Mouse (Mus musculus): ENCODE data around the gene Nsg1. TPM values are rescaled to one million over a fixed set of nuclear protein-coding genes. Genes with fewer than 3 reads are reported as not detected.
A peak's percentile ranks its signal among the peaks of the same experiment; 100 is the strongest.

The Nsg1 gene
- polyA plus RNA-seq, 1 experiment from 2014 or later, result 33.6 TPM

- ATAC-seq (ENCODE audit: insufficient number of reproducible peaks, low FRiP score, low TSS enrichment, low read depth), result no peak
- Histone ChIP-seq H3K4me1 (ENCODE audit: control insufficient read depth, insufficient read depth, low read length) (peaks cover 13% of the 10 kb centered on the region; the same call in 1 of the 2 replicates), H3K4me3 (ENCODE audit: low read depth, low read length) (peak overlapping the region; percentile 92), H3K27ac (replicated peaks; ENCODE audit: low read depth, low read length) (no peak overlapping the region), H3K36me3 (ENCODE audit: control insufficient read depth, insufficient read depth, low read length) (peaks cover 24% of the 10 kb centered on the region), H3K4me2 (ENCODE audit: low read depth, severe bottlenecking) (peak overlapping the region; percentile 84), H3K9me3 (ENCODE audit: control insufficient read depth, low read length) (peaks cover 4% of the 10 kb centered on the region; the same call in 1 of the 2 replicates), H3K27me3 (ENCODE audit: control insufficient read depth, insufficient read depth, low read length) (peaks cover 13% of the 10 kb centered on the region), H3K9ac (ENCODE audit: low read length) (peak overlapping the region; percentile 95)
- WGBS, result 68% methylated on average over 9 of the region's 9 CpGs
- DNase-seq (ENCODE audit: low spot score), result no peak
Measured at GRCm38 (mm10) chr5:38157481-38158020, 2.2 kb downstream of the Nsg1 start.

- ATAC-seq (ENCODE audit: insufficient number of reproducible peaks, low FRiP score, low TSS enrichment, low read depth) (no peak), DNase-seq (ENCODE audit: low spot score) (no peak)
- no peak overlapping the region for H3K9ac ChIP-seq (ENCODE audit: low read length)
- WGBS, result 83% methylated on average over 5 of the region's 5 CpGs
- peaks cover 10% of the 10 kb centered on the region; the same call in 1 of the 2 replicates for H3K4me1 ChIP-seq (ENCODE audit: control insufficient read depth, insufficient read depth, low read length)
- peaks cover 38% of the 10 kb centered on the region for H3K36me3 ChIP-seq (ENCODE audit: control insufficient read depth, insufficient read depth, low read length)
- no peaks in the 10 kb centered on the region for H3K27me3 ChIP-seq (ENCODE audit: control insufficient read depth, insufficient read depth, low read length)
- H3K4me3 ChIP-seq (ENCODE audit: low read depth, low read length), result no peak overlapping the region
- H3K9me3 ChIP-seq (ENCODE audit: control insufficient read depth, low read length), result peaks cover 4% of the 10 kb centered on the region; the same call in 1 of the 2 replicates
- H3K27ac ChIP-seq (replicated peaks; ENCODE audit: low read depth, low read length), result no peak overlapping the region
- H3K4me2 ChIP-seq (ENCODE audit: low read depth, severe bottlenecking), result no peak overlapping the region
Measured at GRCm38 (mm10) chr5:38153636-38154035, 6.1 kb downstream of the Nsg1 start.

- DNase-seq (ENCODE audit: low spot score) (no peak), ATAC-seq (ENCODE audit: insufficient number of reproducible peaks, low FRiP score, low TSS enrichment, low read depth) (no peak)
- H3K36me3 ChIP-seq (ENCODE audit: control insufficient read depth, insufficient read depth, low read length), result peaks cover 38% of the 10 kb centered on the region
- no peak overlapping the region for H3K9ac ChIP-seq (ENCODE audit: low read length)
- peaks cover 4% of the 10 kb centered on the region; the same call in 1 of the 2 replicates for H3K9me3 ChIP-seq (ENCODE audit: control insufficient read depth, low read length)
- 89% methylated on average over 10 of the region's 10 CpGs for WGBS
- peaks cover 1% of the 10 kb centered on the region; the same call in 1 of the 2 replicates for H3K4me1 ChIP-seq (ENCODE audit: control insufficient read depth, insufficient read depth, low read length)
- no peak overlapping the region for H3K4me2 ChIP-seq (ENCODE audit: low read depth, severe bottlenecking)
- H3K27ac ChIP-seq (replicated peaks; ENCODE audit: low read depth, low read length), result no peak overlapping the region
- no peak overlapping the region for H3K4me3 ChIP-seq (ENCODE audit: low read depth, low read length)
- H3K27me3 ChIP-seq (ENCODE audit: control insufficient read depth, insufficient read depth, low read length), result no peaks in the 10 kb centered on the region
Measured at GRCm38 (mm10) chr5:38152201-38153108, 7.3 kb downstream of the Nsg1 start.

- Histone ChIP-seq H3K27me3 (ENCODE audit: control insufficient read depth, insufficient read depth, low read length) (no peaks in the 10 kb centered on the region), H3K4me3 (ENCODE audit: low read depth, low read length) (no peak overlapping the region), H3K4me1 (ENCODE audit: control insufficient read depth, insufficient read depth, low read length) (no peaks in the 10 kb centered on the region), H3K4me2 (ENCODE audit: low read depth, severe bottlenecking) (no peak overlapping the region), H3K27ac (replicated peaks; ENCODE audit: low read depth, low read length) (no peak overlapping the region), H3K9ac (ENCODE audit: low read length) (no peak overlapping the region), H3K9me3 (ENCODE audit: control insufficient read depth, low read length) (peaks cover 4% of the 10 kb centered on the region; the same call in 1 of the 2 replicates), H3K36me3 (ENCODE audit: control insufficient read depth, insufficient read depth, low read length) (peaks cover 36% of the 10 kb centered on the region)
- 71% methylated on average over 3 of the region's 3 CpGs for WGBS
- no peak for DNase-seq (ENCODE audit: low spot score)
- no peak for ATAC-seq (ENCODE audit: insufficient number of reproducible peaks, low FRiP score, low TSS enrichment, low read depth)
Measured at GRCm38 (mm10) chr5:38151264-38151663, 8.4 kb downstream of the Nsg1 start.

GRCm38 (mm10) chr5:38146524-38146923, 13.2 kb downstream of the Nsg1 start:
- H3K4me2 ChIP-seq (ENCODE audit: low read depth, severe bottlenecking), result no peak overlapping the region
- no peak for DNase-seq (ENCODE audit: low spot score)
- no peak overlapping the region for H3K27ac ChIP-seq (replicated peaks; ENCODE audit: low read depth, low read length)
- no peaks in the 10 kb centered on the region for H3K9me3 ChIP-seq (ENCODE audit: control insufficient read depth, low read length)
- 89% methylated on average over 6 of the region's 6 CpGs for WGBS
- H3K4me3 ChIP-seq (ENCODE audit: low read depth, low read length), result no peak overlapping the region
- H3K4me1 ChIP-seq (ENCODE audit: control insufficient read depth, insufficient read depth, low read length), result no peaks in the 10 kb centered on the region
- H3K36me3 ChIP-seq (ENCODE audit: control insufficient read depth, insufficient read depth, low read length), result peaks cover 16% of the 10 kb centered on the region; the same call in 1 of the 2 replicates
- no peak overlapping the region for H3K9ac ChIP-seq (ENCODE audit: low read length)
- H3K27me3 ChIP-seq (ENCODE audit: control insufficient read depth, insufficient read depth, low read length), result no peaks in the 10 kb centered on the region
- no peak for ATAC-seq (ENCODE audit: insufficient number of reproducible peaks, low FRiP score, low TSS enrichment, low read depth)

- no peak overlapping the region for H3K4me3 ChIP-seq (ENCODE audit: low read depth, low read length)
- ATAC-seq (ENCODE audit: insufficient number of reproducible peaks, low FRiP score, low TSS enrichment, low read depth) (no peak), DNase-seq (ENCODE audit: low spot score) (no peak)
- H3K4me2 ChIP-seq (ENCODE audit: low read depth, severe bottlenecking), result no peak overlapping the region
- no peaks in the 10 kb centered on the region for H3K9me3 ChIP-seq (ENCODE audit: control insufficient read depth, low read length)
- no peak overlapping the region for H3K27ac ChIP-seq (replicated peaks; ENCODE audit: low read depth, low read length)
- H3K4me1 ChIP-seq (ENCODE audit: control insufficient read depth, insufficient read depth, low read length), result no peaks in the 10 kb centered on the region
- H3K36me3 ChIP-seq (ENCODE audit: control insufficient read depth, insufficient read depth, low read length), result peaks cover 13% of the 10 kb centered on the region
- WGBS, result 87% methylated on average over 6 of the region's 6 CpGs
- H3K27me3 ChIP-seq (ENCODE audit: control insufficient read depth, insufficient read depth, low read length), result no peaks in the 10 kb centered on the region
- no peak overlapping the region for H3K9ac ChIP-seq (ENCODE audit: low read length)
Measured at GRCm38 (mm10) chr5:38140893-38141292, 18.8 kb downstream of the Nsg1 start.

GRCm38 (mm10) chr5:38137163-38137562, 22.5 kb downstream of the Nsg1 start:
- 87% methylated on average over 9 of the region's 9 CpGs for WGBS
- peak overlapping the region; percentile 33; the same call in 1 of the 2 replicates for H3K27ac ChIP-seq (replicated peaks; ENCODE audit: low read depth, low read length)
- no peaks in the 10 kb centered on the region for H3K27me3 ChIP-seq (ENCODE audit: control insufficient read depth, insufficient read depth, low read length)
- ATAC-seq (ENCODE audit: insufficient number of reproducible peaks, low FRiP score, low TSS enrichment, low read depth) (no peak), DNase-seq (ENCODE audit: low spot score) (no peak)
- H3K36me3 ChIP-seq (ENCODE audit: control insufficient read depth, insufficient read depth, low read length), result peaks cover 13% of the 10 kb centered on the region
- H3K9ac ChIP-seq (ENCODE audit: low read length), result no peak overlapping the region
- no peaks in the 10 kb centered on the region for H3K9me3 ChIP-seq (ENCODE audit: control insufficient read depth, low read length)
- no peak overlapping the region for H3K4me2 ChIP-seq (ENCODE audit: low read depth, severe bottlenecking)
- H3K4me3 ChIP-seq (ENCODE audit: low read depth, low read length), result no peak overlapping the region
- H3K4me1 ChIP-seq (ENCODE audit: control insufficient read depth, insufficient read depth, low read length), result no peaks in the 10 kb centered on the region

- H3K4me3 ChIP-seq (ENCODE audit: low read depth, low read length), result no peak overlapping the region
- DNase-seq (ENCODE audit: low spot score) (no peak), ATAC-seq (ENCODE audit: insufficient number of reproducible peaks, low FRiP score, low TSS enrichment, low read depth) (no peak)
- no peak overlapping the region for H3K27ac ChIP-seq (replicated peaks; ENCODE audit: low read depth, low read length)
- H3K4me1 ChIP-seq (ENCODE audit: control insufficient read depth, insufficient read depth, low read length), result no peaks in the 10 kb centered on the region
- H3K9ac ChIP-seq (ENCODE audit: low read length), result no peak overlapping the region
- 87% methylated on average over 9 of the region's 9 CpGs for WGBS
- H3K27me3 ChIP-seq (ENCODE audit: control insufficient read depth, insufficient read depth, low read length), result no peaks in the 10 kb centered on the region
- H3K9me3 ChIP-seq (ENCODE audit: control insufficient read depth, low read length), result no peaks in the 10 kb centered on the region
- no peak overlapping the region for H3K4me2 ChIP-seq (ENCODE audit: low read depth, severe bottlenecking)
- H3K36me3 ChIP-seq (ENCODE audit: control insufficient read depth, insufficient read depth, low read length), result peaks cover 13% of the 10 kb centered on the region
Measured at GRCm38 (mm10) chr5:38136247-38136646, 23.5 kb downstream of the Nsg1 start.

Data from limb, embryonic 11.5 days (tissue).